Mouse (Mus musculus) lung, adult 2 months (tissue): Measurements from ENCODE around the gene Susd1.

Experiments
- CTCF ChIP-seq: fragments of 200-500 bp; IDR thresholded peaks from 2 replicates; pipeline ENCODE4 v1.5.1; 2011; ENCODE audit warnings: mild to moderate bottlenecking, low read length, control low read depth; ENCODE audit not compliant: insufficient read depth
- POLR2A ChIP-seq: fragments of 200-500 bp; IDR thresholded peaks from 2 replicates; pipeline ENCODE4 v1.6.1; 2011; ENCODE audit warnings: low read depth, mild to moderate bottlenecking, control low read depth, low read length, borderline replicate concordance; ENCODE audit errors: extremely low read depth

DNA sequence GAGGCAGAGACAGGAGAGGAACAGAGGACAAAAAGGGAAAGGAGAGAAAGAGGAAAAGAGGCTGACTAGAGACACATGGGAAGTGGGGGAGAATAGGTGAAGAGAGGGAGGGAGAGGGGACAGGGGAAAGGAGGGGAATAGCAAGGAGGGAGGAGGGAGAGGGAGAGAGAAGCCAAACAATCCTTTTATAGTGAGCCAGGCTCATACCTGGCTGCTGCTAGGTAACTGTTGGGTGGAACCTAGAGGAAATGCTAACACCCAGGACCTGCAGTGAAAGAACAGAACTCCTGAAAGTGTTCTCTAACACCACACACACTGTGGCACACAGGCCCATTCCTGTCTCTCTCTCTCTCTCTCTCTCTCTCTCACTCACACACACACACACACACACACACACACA is 15.6 kb downstream of the Susd1 start:
- TF ChIP-seq CTCF: no peak
- TF ChIP-seq POLR2A: no peak
